Mouse (Mus musculus) cerebellum, adult 2 months (tissue): Measurements from ENCODE around the gene Adam11.

ENCODE experiments used
- CTCF ChIP-seq: fragments of 200-500 bp; IDR thresholded peaks from 2 replicates; pipeline ENCODE4 v1.5.1; 2011; ENCODE audit warnings: low read depth, mild to moderate bottlenecking, control low read depth, low read length, moderate library complexity, borderline replicate concordance; ENCODE audit not compliant: insufficient read depth
- POLR2A ChIP-seq: fragments of 200-500 bp; IDR thresholded peaks from 2 replicates; pipeline ENCODE4 v1.6.1; 2011; ENCODE audit warnings: low read length, control low read depth, borderline replicate concordance; ENCODE audit not compliant: insufficient read depth

DNA sequence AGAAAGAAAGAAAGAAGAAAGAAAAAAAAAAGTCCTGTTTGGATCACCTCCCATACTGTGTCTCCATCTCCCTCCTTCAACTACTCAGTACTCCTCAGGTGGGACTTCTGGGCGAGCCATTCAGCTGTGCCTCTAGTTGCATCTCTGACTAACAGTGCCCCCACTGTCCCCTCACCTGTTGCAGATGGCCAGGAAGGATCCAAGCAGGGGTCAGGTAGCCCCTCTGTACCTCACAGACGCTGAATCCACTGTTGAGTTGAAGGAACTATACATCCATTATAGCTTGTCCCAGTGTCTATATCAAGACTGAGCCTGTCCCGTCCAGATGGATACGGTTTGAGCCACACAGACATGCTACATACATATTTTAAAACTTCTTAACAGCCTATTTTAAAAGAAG lies 20.3 kb downstream of the Adam11 start:
- TF ChIP-seq CTCF, result no peak
- TF ChIP-seq POLR2A, result no peak
